Mouse (Mus musculus): ENCODE measurements around the gene Tbxas1.

Gene Tbxas1

GRCm38 (mm10) chr6:38920141-38920540 lies 44.9 kb downstream of the Tbxas1 start:
- DNase-seq (ENCODE audit: extremely low read depth, insufficient read length, low spot score): no peak

DNA sequence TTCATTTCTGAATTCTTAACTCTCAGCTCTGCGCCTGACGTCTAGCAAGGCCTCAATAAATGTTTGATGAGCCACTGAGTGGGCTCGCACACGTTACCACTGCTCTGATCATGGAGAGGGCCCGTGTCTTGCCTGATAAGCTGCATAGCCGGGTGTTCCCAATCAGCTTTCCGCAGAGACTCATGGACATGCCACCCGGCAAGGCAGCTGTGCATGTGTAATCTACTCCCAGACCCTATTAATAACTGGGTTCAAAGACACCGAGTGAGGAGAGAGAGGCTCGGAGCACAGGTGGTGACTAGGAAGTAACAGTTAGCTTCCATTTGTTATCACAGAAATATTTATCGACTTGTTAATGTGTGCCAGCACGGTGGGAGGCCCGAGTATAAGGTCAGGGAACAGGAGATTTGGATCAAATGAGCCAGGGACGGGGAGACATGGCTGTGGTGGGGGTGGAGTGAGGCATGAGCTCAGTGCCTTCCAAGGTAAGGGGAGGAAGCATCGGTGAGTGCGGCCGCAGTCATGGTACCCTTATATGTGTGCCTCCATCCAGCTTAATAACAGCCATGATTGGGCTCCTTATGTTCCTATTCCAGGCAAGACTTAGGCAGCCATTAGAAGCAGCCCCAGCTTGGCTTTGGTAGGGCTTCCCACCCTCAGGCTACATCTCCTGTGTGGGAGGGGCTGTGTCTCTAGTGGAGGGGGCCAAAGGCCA lies 46.0 kb downstream of the Tbxas1 start:
- DNase-seq (ENCODE audit: extremely low read depth, insufficient read length, low spot score): no peak

- DNase-seq (ENCODE audit: extremely low read depth, insufficient read length, low spot score): no peak
Observed at GRCm38 (mm10) chr6:38921810-38922116, 46.6 kb downstream of the Tbxas1 start.

DNA sequence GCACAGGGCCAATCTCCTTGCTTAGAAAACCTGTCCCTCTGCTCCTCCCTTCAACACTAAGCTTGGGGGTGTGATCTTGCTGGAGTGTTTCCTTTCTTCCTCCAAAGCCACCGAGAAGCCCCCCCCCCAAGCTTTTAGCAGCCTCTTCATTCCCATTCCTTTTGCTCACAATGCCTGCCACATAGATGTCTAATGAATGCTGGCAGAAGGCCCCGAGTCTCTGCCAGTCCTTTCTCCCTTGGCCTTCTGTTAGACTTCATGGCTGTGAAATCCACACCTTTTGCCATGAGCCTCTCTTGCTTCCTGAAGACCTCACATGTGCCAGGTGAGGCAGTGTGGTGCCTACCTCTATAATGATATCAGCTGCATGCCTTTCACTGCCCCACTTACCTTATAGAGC lies 47.3 kb downstream of the Tbxas1 start:
- no peak for DNase-seq (ENCODE audit: extremely low read depth, insufficient read length, low spot score)

GRCm38 (mm10) chr6:38923450-38923849 lies 48.2 kb downstream of the Tbxas1 start:
- no peak for DNase-seq (ENCODE audit: extremely low read depth, insufficient read length, low spot score)

- no peak for DNase-seq (ENCODE audit: extremely low read depth, insufficient read length, low spot score)
Observed at GRCm38 (mm10) chr6:38923870-38924817, 48.9 kb downstream of the Tbxas1 start.

GRCm38 (mm10) chr6:38925719-38926118 lies 50.5 kb downstream of the Tbxas1 start:
- DNase-seq (ENCODE audit: extremely low read depth, insufficient read length, low spot score): no peak

DNA sequence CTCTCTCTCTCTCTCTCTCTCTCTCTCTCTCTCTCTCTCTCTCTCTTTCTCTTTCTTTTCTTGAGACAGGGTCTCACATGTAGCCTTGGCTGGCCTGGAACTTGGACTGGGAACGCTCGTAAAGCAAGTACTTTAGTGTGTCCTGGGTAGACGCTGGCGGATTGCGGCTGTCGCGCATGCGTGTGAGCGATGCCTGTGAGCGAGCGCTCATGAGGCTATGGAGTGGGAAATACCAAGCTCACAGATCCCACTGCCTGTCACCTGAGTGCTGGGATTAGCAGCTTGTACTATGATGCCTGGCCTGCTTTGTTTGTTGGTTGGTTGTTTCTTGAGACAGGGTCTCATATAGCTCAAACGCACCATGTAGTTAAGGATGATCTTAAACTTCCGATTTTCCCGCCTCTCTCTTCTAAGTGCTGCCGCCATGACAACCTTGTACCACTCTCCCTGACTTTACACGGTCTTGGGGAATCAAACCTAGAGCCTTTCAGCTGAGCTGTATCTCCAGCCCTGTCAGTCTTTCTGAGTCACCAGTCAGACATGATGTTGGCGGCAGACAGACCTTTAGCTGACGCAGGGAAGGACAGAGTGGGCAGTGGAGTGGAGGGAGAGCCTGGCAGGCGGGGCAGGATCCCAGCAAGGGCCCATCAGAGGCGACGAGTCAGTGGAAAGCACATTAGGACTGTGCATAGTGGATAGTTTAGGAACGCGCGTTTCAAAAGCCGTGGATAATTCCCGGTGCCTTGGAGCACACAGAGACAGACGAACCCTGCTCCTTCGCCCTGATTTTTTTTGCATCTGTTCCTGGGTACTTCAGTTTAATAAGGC lies 51.1 kb downstream of the Tbxas1 start:
- peak; percentile 20 for DNase-seq (ENCODE audit: extremely low read depth, insufficient read length, low spot score)

GRCm38 (mm10) chr6:38926963-38927361 lies 51.8 kb downstream of the Tbxas1 start:
- no peak for DNase-seq (ENCODE audit: extremely low read depth, insufficient read length, low spot score)

- DNase-seq (ENCODE audit: extremely low read depth, insufficient read length, low spot score): no peak
Observed at GRCm38 (mm10) chr6:38928489-38928888, 53.3 kb downstream of the Tbxas1 start.

DNA sequence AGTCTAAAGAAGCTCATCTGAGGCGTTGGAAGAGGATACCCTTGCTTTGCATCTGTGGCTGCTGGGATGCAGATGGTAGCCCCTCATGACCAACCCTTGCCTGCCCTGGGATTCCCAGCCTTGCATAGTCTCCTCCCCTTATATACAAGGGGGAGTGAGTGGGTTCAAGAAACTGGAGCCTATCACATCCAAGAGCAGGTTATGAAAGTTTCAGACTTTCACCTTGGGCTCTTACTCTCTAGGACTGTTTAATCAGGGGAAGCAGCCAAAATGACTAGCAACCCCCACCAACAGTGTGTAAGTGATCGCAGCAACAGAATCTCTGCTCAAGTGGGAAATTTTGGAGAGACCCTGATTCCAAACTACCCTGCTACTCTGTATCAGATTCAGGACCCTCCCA lies 60.8 kb downstream of the Tbxas1 start:
- no peak for DNase-seq (ENCODE audit: extremely low read depth, insufficient read length, low spot score)

DNA sequence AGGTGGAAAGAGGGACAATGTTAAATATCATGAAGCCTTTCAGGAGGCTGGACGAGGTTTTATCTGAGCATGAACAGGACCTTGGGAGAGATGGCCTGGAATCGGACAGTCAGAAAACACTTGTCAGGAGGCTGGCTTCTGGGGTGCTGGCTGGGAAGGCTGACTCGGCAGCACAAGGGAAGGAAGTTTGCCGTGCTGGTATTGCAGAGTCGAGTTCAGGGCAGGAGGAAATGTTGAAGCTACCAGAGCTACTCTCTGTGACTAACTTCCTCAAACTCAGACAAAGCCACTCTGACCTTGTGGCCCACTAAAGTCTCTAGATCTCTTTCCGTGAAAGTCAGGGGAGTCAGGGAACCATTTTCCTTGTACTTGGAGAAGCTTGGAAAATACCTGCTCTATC lies 63.2 kb downstream of the Tbxas1 start:
- no peak for DNase-seq (ENCODE audit: extremely low read depth, insufficient read length, low spot score)

- DNase-seq (ENCODE audit: extremely low read depth, insufficient read length, low spot score): no peak
Observed at GRCm38 (mm10) chr6:38939096-38939495, 63.9 kb downstream of the Tbxas1 start.

DNA sequence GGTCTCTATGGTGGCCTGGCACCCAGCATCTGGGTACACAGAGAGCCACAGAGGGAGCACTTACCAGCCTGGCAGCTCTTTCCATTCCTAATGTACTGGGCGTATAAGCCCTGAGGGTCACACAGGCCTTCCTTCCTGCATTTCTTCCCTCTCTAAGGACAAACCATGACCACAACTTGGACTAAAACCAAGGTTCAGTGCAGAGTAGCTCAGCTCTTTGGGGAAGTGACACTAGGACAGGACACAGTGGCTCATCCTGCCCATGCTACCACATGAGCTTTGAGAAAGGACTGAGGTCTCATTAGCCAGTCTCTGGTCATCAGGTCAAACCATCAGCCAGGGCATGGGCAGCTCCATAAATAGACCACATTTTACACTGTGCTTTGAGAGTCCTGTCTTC lies 65.8 kb downstream of the Tbxas1 start:
- DNase-seq (ENCODE audit: extremely low read depth, insufficient read length, low spot score): no peak

GRCm38 (mm10) chr6:38942771-38943170 lies 67.6 kb downstream of the Tbxas1 start:
- no peak for DNase-seq (ENCODE audit: extremely low read depth, insufficient read length, low spot score)

DNA sequence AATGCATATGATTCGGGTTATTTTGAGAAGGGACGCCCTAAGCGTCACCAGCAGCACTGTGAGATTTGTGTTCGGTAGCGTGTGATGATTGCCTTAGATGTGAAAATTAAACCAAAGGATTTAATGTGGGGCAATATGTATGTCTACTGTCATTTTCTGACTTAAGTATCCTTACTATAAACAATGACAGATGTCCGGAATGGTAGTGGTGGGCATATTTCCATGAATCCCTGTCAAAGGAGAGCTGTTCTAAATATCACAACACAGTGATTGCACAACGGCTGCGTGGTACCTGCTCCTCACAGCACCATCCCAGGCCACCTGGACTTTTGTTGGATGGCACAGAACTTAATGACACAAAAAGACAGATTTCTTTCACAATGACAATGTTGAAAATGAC lies 69.2 kb downstream of the Tbxas1 start:
- no peak for DNase-seq (ENCODE audit: extremely low read depth, insufficient read length, low spot score)

- DNase-seq (ENCODE audit: extremely low read depth, insufficient read length, low spot score): no peak
Observed at GRCm38 (mm10) chr6:38944826-38945225, 69.6 kb downstream of the Tbxas1 start.

DNA sequence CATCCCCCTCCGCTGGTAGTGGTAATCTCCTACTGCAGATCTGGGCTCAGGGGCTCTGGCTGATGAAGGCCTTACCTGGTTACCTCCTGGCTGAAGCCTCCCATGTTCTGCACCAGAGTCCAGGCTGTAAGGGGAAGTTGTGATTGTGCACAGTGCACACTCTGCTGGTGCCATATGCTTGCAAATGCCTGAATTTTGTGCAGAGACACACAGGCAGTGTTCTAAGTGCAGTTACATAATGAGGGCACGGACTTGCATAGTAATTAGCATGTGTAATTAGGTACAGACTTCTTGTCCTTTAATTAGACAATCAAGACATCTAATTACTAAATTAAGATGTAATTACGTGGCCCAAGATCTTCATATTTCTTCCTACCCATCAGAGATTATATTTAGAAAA lies 70.5 kb downstream of the Tbxas1 start:
- no peak for DNase-seq (ENCODE audit: extremely low read depth, insufficient read length, low spot score)

- no peak for DNase-seq (ENCODE audit: extremely low read depth, insufficient read length, low spot score)
Observed at GRCm38 (mm10) chr6:38947282-38947681, 72.1 kb downstream of the Tbxas1 start.

DNA sequence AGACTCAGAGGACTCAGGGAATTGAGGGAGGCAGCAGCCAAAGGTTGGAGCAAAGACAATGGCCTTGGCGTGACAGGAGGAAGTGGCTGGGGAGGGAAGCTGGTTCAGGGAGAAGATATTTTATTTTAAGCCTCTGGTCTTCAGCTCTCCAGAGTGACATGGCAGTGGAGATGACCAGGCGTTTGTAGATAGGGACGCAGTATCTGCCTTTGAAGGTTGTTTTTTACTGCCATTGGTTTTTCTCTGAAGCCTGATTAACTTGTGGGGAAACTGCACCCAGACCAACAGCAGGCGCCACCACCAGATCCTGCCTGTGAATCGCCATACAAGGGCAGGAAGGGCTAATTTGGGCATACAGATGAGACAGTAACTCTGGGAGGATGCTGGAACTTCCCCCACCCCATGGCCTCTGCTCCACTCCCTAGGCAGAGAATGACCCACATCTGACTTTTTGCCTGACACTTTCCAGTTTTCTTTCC lies 74.5 kb downstream of the Tbxas1 start:
- no peak for DNase-seq (ENCODE audit: extremely low read depth, insufficient read length, low spot score)

- DNase-seq (ENCODE audit: extremely low read depth, insufficient read length, low spot score): no peak
Observed at GRCm38 (mm10) chr6:38950341-38950740, 75.1 kb downstream of the Tbxas1 start.

Data from 3134 (cell line).